Mouse (Mus musculus) Muller cell, postnatal 12 days (primary cell): ENCODE measurements around the gene Ceacam14.

Source experiments
- DNase-seq: peaks from one replicate; pipeline ENCODE4 v3.0.0-alpha.2; 2015; ENCODE audit errors: inconsistent ontology term

Ceacam14 gene

DNA sequence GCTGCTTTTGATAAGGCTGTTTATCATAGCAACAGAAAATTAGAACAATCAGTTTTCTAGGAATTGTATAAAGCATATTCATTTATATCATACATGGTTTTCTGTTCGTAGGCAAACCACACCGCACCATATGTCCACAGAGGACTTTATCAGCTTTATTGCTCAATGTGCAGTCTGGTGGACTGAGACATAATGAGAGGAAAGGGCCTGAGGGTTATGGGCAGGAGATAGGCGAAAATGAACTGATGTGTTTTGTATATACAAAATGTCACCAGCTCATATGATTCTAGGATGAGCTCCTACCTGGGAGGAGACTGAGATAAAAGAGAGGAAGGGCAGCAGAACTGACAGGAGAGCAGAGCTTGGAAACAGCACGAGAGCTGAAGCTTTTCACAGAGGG, at the start of gene Ceacam14:
Gene Ceacam14 (plus strand): TSS at position 301 of the 400 bp plus-strand sequence.
- no peak for DNase-seq
